Mouse (Mus musculus) left cerebral cortex, adult 9 months (tissue): ENCODE results near the gene Tmem210.
A peak's percentile ranks its signal among the peaks of the same experiment; 100 is the strongest.
"Not testable (repeated sequence)": the region's sequence is repeated elsewhere in the genome, so short reads cannot be mapped to it uniquely, and the experiment has no call there.

ENCODE experiments used
- DNase-seq, 2 experiments: peaks; one replicate each; pipeline ENCODE4 v3.0.0; 2022; ENCODE audit warnings: low spot score in 2 of 2

The Tmem210 gene

DNA sequence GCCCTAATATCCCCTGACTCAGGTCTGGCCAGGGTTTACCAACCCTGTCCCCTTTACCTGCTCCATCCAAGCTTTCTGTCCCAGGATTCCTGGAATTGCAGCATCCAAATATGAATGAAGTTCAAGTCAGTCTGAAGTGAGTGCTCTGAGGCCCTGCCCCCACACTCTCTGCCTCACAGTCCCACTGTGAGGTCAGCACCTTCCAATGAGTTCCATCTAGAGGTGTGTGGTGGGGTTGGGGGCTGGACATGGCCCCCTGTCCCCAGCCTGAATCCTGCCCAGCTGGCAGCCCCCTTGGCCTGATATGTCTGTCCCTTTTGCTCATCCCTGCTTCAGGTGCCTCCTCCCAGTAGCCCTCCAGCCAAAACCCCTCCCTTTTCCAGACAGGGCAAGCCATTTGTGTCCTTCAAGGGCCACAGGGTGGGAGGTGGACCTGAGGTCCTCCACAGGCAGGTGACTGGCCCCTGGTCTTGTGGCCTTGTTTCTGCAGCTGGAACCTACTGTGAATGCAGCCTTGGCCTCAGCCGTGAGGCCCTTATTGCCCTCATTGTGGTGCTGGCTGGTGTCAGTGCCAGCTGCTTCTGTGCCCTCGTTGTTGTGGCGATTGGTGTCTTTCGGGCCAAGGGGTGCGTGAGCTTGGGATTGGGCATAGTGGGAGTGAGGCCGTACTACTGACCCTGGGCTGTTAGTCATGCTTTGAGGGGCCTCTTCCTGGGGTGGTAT is at the start of gene Tmem210:
Gene Tmem210 (plus strand): TSS at position 219 of the 723 bp plus-strand sequence.
- DNase-seq: no peak

DNA sequence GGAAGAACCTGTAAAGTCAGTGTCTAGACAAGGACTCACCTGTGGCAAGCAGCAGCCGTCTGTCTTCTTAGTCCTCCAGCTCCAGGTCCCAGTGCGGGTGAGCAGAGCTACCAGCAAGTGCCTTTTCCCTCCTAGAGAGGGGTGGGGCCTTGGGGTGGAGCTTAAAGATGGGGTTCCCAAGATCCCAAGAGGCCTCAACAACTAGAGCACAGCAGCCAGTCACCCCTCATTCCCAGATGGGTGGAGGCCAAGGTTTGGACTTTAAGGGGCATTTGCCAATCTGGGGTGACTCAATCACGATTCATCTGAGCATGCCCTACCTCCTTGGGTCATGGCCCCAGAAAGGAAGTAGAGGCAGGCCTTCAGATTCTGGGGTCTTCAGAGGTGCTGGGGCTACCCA is 48.2 kb upstream of the Tmem210 start:
- no peak for DNase-seq

DNA sequence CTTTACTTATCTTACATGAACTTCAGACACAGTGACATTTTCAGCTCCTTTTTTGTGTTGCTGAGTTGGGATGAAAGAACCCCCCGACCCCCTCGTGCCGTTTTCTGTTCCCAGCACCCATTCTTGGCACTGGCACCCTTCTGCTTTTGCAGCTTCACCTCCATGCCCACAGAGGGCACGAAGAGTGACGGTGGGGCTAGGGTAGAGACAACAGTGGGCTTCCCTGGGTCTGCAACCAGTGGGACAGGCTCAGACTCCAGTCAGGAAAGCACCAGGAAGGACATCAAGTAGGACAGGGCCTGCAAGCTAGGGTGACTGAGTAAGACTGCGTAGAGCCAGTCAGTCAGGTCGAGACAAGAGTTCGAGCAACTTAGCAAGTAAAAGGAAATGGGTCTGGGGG is 47.6 kb upstream of the Tmem210 start:
- no peak for DNase-seq

DNA sequence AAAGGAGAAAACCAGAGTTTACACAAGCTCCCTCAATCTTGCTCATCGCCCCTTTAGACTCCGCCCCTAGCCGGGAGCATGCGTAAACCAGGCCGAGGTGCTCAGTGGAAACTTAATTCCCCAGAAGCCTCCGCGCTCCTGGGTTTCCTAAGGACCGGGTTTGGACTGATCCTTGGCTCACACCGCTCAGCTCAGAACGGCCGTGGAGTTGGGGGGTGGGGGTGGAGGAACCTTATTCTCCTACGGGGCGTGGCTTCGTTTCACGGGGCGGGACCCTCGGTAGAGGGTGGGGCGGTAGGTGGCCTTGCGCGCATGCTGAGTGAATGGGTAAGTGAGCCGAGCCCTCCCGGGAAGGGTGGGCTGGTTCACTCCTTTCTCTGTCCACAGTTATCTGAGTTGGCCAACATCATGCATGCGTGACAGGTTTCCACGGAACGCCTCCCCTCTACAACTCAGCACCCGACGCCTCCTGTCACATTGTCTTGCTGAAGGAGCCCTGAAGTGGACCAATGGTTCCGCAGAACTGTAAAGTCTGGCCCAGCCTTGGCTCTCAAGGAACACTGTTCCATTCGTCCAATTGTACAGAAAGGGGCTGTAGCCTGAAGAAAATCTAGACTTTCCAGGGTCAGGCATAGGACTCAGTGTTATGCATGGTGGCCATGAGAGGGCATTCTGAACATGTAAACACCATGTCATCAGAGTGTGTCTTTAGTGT is 47.1 kb upstream of the Tmem210 start:
- peak in 1 of 2 experiments; percentile 77 for DNase-seq

DNA sequence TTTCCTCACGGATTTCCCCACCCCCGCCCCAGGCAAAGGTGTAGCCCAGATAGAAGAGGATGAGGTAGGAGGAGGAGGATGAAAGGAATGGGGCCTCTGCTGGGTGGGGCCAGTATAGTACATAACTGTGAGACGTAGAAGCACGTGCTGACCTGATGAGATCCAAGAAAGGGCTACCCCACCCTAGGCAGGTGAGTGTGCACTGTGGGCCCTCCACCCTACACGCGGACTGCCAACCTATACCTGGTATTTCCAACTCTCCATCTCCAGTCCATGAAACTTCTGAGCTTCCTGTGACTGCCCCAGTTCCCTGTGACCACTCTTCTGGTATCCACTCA is 46.5 kb upstream of the Tmem210 start:
- no peak for DNase-seq

DNA sequence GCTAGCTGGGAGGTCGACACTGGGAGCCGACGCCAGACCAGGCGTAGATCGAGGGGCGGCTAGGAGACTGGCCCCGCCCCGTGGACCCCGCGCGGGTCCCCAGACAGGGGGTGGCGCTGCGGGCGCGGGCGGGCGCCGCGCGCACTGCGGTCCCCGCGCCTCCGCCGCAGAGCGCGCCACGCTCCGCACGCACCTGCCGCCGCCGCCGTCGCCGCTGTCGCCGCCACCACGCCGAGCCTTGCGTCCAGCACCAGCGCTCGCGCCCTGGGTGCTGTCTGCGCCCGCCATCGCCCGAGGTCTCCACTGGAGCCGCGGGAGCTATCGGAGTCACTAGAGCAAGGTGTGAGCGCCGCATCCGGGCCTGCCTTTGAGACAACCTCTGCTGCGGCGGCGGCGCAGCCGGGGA is 45.8 kb upstream of the Tmem210 start, which contains the start of the genes Rnf208 and Cysrt1:
Gene Rnf208 (plus strand): TSS at position 155 of the 406 bp plus-strand sequence.
Gene Cysrt1 (minus strand): TSS at position 352 of the 406 bp plus-strand sequence.
- no peak for DNase-seq

DNA sequence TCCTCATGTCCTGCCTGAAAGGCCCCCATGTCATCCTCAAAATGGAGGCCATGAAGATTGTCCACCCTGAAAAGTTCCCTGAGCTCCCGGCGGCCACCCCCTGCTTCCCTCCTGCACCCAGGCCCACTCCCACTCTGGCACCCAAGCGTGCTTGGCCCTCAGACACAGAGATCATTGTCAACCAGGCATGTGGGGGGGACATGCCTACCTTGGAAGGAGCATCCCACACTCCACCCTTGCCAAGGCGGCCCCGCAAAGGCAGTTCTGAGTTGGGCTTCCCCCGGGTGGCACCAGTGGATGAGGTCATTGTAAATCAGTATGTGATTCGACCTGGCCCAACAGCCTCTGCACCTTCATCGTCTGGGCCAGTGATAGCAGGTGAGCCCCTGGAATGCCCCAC is 44.6 kb upstream of the Tmem210 start:
- no peak for DNase-seq

DNA sequence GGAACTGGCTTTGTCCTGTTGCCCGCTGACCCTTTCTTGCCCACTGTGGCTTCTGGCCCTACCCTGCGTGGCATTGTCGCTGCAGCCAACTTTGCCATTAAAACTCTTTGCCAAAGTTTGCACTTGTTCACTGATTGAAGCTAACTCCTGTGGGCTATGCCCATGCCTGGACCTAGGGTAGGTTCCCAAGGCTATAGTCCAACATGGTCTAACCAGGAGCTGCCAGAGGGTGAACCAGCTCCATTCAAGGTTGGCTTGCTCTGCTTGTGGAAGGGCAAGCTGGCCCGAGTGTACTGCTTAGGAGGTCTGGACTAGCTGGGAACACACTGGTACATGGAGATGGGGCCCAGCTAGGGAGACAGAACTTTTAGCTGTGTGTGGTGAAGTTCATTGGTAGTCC is 43.8 kb upstream of the Tmem210 start:
- DNase-seq: no peak

DNA sequence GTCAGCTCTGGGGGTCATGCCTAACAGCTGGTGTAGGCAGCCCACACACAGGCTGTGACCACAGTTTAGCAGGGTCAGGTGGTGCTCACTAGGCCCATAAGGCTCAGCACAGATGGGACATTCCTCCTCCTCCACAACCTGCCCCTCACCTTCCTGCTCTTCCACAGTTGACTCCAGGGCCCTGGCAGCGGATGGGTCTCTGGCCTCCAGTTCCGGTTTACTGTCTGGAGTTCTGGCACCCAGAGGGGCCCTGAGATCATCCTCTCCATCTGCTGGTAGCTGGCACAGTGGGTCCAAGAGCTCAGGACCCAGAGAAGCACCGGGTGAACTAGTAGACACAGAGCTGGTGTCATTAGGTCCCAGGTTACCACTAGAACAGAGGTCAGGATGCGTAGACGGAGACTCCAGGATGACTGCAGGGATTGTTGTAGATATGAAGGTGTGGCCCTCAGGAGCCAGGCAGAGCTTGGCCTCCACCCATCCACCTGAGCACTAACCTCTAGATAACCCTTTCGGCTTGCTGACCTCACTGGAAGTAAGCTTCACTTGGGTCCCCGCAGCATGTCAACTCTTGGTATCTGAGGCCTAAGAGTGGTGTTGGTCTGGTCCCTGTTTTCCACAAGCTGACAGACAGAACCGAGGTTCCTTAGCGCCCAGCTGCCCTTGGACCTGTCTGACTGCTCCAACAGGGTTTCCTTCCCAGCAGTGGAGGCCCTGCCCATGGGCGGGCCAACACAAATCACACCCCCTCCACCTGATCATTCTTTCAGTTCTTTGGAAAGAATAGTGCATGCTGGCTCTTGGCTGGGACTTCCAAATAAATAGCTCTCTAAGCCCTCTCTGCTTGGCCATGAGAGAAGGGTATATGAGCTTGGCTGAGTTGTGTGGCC is 41.5 kb upstream of the Tmem210 start, which contains the start of gene AL732309.1:
Gene AL732309.1 (minus strand): TSS at position 681 of the 890 bp plus-strand sequence.
- DNase-seq: no peak

DNA sequence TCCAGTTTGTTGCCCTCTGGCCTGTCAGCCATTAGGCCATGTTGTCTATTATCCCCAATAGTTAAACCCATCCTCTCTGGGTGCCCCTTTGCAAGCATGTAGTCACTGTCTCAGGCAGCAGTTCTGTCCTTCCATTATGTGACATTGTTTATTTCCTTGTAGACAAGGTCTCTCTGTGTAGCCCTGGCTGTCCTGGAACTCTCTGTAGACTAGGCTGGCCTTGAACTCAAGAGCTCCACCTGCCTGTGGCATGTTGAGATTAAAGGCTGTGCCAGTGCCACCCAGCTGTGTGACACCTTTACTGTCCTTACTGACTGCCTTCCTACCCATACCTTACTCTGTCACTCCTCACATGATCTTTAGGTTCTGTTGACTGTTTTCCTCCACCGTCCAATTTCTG is 35.6 kb upstream of the Tmem210 start:
- DNase-seq: no peak

DNA sequence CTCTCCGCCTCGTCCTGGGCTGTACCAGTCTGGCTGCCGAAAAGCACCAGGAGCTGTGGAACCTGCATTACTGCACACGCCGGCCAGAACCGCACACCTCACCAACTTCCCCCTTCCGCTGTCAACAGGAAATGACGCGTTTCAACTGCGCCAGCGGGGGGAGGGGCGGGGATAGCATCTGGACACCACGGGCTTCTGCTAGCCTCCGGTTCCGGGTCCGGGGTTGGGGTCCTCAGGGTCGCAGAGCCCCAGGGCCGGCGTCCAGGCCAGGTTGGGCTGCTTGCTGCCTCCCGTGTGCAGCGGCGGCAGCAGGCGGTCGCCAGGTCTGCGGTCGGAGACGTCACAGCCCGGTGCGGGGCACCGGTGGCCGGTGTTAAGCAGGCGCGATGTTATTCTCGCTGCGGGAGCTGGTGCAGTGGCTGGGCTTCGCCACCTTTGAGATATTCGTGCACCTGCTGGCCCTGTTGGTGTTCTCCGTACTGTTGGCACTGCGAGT is 32.6 kb upstream of the Tmem210 start, which contains the start of gene Tmem203:
Gene Tmem203 (plus strand): TSS at position 156 of the 496 bp plus-strand sequence.
- DNase-seq: peak in 1 of 2 experiments; percentile 81

DNA sequence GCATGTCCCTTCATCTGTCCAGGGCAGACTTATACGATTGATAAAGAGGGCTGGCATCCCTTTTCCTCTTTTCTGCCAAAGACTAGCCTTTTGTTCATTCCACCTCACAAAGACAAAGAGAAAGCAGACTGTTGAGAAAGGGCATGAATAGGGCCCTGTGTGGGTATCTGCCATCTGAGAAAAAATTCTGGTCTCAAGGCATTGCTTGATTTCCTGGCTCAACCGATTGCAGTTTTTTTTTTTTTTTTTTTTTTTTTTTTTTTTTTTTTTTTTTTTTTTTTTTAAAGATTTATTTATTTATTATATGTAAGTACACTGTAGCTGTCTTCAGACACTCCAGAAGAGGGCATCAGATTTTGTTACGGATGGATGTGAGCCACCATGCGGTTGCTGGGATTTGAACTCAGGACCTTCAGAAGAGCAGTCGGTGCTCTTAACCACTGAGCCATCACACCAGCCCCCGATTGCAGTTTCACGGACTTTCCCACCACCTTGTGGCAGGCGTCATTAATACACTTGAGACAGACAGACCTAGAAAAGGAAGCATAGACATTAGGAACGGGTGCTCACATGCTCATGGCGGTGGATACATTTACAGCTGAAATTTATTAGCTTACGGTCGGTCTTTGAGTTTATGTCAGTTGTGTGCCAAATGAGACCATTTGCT is 31.4 kb upstream of the Tmem210 start:
- DNase-seq: not testable (repeated sequence)

DNA sequence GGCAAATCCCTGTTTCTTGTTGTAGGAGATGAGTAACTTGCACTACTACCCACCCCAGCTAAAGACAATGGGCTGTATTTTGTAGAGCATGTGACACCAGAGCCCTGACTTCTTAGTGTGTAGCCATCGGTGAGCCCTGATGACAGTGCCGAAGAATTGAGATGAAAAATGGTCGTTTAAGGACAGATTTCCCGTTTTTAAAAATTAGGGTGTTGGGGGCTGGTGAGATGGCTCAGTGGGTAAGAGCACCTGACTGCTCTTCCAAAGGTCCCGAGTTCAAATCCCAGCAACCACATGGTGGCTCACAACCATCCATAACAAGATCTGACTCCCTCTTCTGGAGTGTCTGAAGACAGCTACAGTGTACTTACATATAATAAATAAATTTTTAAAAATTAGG is 30.7 kb upstream of the Tmem210 start:
- not testable (repeated sequence) for DNase-seq

DNA sequence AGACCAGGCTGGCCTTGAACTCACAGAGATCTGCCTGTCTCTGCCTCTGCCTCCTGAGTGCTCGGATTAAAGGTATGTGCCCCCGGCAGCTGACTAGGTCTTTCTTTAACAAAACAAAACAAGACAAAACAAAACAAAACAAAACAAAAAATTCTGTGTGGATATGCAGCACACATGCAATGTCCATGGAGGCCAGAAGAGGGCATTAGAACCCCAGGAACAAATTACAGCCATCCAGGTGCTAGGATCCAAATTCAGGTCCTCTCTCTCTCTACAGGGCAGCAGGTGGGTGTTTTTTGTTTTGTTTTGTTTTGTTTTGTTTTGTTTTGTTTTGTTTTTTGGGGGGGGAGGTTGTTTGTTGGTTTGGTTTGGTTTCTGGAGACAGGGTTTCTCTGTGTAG is 29.1 kb upstream of the Tmem210 start:
- no peak for DNase-seq

DNA sequence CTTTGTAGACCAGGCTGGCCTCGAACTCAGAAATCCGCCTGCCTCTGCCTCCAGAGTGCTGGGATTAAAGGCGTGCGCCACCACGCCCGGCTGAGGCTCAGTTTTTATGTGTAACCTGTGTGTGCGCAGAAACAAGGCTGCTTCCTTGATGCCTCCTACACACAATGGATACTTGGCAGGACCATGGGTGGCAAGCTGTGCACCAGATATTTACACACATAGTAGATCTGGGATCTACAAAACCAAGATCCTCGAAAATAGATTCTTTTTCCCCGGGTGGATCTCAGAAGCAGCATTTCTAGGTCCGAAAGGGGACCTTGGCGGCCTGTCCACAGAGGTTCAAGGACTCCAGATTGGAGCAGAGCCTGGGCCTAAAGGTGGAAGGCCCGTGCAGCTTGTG is 26.1 kb upstream of the Tmem210 start:
- DNase-seq: peak in 1 of 2 experiments; percentile 59

DNA sequence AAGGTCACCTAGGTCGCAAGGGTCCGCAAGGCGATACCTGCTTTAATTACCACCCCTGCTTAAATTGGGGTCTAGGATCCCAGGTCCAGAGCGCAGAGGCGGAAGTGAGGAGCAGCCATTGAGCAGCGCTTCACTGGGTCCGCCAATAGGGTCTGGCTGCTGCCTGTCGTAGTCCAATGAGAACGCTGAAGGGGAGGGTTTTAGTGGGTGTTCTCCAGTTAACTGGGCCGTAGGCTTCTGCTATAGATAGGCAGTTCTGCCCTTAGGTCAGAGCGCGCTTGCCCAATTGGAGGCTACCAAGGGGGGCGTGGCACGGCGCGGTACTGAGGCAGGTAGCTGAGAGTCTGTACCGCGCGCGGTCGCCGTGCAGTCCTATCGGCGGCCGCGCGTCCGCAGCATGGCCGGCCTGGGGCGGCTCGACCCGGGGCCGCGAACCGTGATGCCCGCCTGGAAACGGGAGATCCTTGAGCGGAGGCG is 25.6 kb upstream of the Tmem210 start, which contains the start of gene Tprn:
Gene Tprn (plus strand): TSS at position 328 of the 477 bp plus-strand sequence.
- peak; percentile 97 for DNase-seq

DNA sequence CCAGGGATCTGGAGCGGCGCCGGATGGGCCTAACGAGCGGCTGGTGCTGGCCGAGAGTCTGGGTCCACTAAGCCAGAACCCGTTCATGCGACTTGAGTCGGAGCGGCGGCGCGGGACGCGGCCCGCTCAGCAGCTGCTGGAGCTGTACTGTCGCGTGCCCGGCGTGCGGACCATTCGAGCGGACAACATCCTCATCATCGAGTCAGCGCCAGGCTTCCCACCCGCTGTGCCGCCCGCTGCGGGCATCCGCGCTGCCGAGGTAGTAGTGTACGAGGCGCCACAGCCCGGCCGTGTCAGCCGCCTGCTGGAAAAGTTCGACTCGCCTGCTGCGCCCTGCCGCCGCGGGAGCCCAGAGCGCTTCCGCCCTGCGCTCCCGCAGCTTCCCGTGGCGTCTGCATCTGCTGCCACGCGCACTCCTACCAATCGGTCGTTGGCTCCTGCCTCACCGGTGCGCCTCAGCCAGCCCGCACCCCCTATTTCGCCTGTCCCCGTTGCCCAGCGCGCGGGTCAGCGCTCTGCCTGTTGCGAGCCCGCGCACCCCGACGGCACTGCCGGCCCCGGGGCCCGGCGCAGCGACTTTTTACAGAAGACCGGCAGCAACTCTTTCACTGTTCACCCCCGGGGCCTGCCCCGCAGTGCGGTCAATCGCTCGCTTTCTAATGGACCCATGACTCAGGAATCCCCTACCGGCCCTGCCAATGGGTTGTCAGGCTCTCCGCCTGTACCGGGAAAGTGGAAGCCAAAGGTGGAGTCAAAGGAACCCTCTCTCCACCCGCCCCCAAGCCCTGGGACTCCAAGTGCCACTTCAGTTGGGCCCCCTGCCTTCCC is 24.9 kb upstream of the Tmem210 start:
- DNase-seq: no peak

DNA sequence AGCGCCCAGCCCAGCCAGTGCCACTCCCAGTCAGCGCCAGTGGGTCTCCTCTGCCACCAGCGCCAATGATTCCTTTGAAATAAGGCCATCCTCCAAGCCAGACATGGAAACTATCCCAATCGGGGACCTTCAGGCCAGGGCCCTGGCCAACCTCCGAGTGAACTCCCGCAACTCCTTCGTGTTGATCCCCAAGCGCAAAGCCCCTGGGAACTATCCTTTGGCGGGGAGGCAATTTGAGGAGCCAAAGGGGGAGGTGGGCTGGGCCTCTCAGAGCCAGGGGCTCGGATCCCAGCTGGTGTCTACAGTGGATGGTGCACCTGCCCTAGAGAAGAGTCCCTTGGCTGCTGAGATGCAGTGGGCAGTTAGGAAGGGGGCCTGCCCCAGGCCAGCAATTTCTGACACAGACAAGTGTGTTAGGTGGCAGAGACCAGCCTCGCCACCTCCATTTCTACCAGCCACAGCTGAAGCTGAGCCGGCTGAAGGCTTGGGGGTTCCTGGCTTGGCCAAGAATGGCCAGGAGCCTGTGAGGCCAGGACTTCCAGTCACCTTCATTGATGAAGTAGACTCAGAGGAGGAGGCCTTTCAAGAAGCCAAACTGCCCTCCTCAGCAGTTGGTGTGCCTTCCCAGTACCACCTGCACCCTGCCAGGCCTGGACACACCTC is 24.2 kb upstream of the Tmem210 start:
- DNase-seq: no peak

DNA sequence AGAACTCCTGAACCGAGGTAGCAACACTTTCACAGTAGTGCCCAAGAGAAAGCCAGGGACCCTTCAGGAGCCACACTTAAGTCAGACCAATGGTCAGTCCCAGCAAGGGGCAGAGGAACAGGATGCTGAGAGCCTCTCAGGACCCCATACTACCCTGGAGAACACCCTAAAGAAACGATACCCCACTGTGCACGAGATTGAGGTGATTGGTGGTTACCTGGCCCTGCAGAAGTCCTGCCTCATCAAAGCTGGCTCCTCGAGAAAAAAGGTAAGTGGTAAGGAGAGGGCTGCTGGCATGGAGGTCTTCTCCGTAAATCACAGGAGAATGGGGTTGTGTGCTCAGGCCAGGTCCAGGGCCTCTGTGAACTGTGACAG is 23.7 kb upstream of the Tmem210 start:
- no peak for DNase-seq

DNA sequence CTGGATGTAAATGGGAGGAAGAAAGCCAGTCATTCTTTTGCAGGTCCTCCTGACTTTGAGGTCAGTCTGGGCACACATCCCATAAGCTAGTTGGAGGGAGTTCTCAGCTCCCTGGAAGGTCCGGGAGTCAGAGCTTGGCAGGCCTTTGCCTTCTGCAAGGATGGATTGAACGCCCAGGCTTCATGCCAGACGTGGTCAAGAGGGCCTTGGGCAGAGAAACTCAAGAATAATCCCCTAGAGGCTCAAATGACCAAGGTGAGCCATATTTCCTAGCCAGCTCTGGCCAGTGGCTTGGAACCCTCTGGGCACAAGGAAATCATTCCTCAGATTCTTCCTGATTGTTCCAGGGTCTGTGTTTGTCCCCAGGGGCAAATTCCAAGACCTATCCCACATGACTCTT is 23.1 kb upstream of the Tmem210 start:
- DNase-seq: no peak
